Mouse (Mus musculus) yolk sac, embryonic 10.5 days (tissue): ENCODE results near the gene Neurl4.

Experiments used
- DNase-seq: peaks from one replicate; pipeline ENCODE4 v3.0.0-alpha.2; 2017; ENCODE audit warnings: low spot score

Neurl4 gene

DNA sequence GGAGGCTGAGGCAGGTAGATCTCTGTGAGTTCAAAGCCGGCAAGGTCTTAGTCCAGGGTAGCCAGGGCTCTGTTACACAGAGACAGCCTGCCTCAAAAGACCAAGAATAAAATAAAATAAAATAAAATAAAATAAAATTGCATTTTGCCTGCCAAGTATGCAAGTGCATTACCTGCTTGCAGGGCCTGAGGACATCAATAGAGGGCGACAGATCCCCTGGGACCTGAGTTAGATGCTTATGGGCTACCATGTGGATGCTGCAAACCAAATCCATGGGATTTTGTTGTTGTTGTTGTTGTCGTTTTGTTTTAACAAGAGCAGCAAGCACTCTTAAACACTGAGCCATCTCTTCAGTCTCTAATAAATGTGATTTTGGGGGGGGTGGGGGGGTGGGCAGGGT lies 31.4 kb downstream of the Neurl4 start:
- DNase-seq: no peak

DNA sequence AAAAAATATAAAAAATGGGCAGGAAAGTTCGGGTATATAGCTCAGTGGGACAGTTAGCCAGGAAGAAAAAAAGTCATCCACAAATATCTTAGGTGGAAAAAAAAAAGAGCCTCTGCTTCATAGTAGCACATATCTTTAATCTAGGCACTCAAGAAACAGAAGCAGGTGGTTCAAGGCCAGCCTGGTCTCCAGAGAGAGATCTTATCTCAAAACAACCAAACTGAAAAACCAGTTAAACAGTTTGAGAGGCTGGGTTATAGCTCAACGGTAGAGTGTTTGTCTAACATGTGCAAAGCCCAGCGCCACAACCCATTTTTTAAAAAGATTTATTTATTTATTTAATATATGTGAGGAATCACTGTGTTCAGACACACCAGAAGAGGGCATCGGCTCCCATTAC lies 32.2 kb downstream of the Neurl4 start:
- DNase-seq: no peak

- DNase-seq: peak; percentile 83
Measured at GRCm38 (mm10) chr11:69934169-69934568, 33.3 kb downstream of the Neurl4 start.

- no peak for DNase-seq
Measured at GRCm38 (mm10) chr11:69934681-69935080, 33.8 kb downstream of the Neurl4 start.

DNA sequence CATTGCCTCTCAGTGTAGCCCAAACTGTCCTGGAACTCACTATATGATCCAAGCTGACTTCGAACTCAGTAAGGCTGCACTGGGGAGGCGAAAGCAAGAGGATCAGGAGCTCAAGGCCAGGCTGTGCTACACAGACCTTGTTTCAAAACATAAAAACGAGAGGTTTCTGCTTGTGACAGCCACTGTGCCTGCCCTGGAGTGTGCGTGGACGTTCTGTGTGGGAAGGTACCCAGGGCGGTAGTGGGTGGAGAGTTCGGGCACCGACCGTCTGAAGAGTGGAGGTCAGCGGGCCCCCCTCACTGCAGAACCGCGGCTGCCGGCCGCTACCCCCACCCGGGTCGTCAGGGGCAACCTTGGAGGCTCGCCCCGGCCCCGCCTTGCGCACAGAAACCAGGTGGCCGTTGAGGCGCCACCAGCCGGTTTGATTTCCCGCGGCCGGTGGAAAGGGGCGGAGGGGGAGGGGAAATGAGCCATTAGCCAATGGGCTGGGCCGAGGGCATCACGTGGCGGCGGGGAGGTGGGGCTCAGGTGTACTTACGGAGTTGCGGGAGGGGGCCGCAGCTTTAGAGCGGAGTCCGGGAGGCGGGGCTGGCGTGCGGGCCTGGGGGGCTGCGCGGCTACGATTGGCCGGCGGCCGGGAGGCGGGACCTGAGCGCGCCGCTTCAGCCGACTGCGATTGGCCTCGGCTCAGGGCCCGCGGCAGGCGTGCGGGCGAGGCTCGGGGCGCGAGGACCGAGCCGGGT lies 34.4 kb downstream of the Neurl4 start, which contains the start of gene Ybx2:
Ybx2 (plus strand) TSS at position 660 of the 743 bp plus-strand sequence.
- DNase-seq: peak; percentile 93

DNA sequence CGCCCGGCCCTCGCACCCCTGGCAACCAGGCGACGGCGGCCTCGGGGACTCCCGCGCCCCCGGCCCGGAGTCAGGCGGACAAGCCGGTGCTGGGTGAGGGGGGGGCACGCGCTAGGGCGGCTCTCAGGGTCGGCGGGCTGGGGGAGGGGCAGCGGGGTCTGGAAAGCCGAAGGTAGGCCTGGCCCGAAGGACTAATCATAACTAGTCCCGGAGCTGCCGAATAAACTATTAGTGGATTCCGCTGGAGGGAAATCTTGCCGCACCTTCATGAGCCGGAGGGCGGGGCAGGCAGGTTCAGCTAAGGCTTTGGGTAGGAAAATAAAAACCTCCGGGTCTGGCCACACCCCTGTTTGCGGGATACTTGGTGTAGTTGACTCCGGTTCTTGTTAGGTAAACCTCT lies 35.3 kb downstream of the Neurl4 start:
- no peak for DNase-seq

- DNase-seq: no peak
Measured at GRCm38 (mm10) chr11:69936714-69937347, 36.0 kb downstream of the Neurl4 start.

DNA sequence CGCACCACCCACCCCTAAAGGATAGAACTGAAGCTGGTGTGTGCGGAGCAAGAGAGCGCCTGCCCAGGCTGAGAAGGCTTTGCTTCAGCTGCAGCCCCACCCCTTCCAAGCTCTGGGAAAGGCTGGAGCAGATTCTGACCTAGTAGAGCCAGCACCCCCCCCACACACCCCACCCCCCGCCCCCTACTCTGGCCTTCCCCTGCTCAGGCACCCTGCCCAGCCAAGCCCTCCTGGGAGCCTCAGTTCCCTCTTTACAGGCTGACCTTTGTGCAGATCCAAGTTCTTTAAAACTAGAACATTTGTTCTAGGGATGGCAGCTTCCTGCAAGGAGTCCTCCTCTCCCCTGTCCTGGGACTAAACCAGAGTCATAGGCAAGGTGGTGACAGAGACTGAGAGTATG lies 36.5 kb downstream of the Neurl4 start:
- no peak for DNase-seq

GRCm38 (mm10) chr11:69937834-69938233 lies 37.0 kb downstream of the Neurl4 start:
- DNase-seq: no peak

DNA sequence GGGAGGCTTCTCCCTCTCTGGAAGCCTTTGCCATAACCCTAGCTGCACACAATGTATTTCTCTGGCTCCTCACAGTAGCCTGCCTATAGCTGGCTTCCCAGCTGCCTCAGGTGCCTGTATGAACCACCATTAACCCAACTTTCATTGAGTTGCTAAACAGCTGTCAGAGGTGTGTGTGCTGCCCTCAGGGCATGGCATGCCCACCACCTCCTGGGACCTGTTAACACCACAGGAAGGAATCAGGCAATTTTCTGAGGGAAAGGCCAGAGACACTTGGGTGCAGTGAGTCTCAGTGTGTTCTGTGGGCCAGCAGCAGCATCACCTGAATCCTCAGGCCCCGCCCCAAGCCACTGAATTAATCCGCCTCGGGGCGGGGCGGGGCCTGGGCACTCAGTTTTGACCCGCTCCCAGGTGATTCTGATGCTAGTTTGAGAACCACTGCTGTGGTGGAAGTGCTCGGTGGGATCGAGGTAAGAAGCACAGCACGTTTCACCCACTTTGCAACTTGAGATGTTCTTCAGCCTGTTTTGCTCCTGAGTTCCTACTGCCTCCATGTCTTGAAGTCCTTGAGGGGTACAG lies 37.6 kb downstream of the Neurl4 start:
- DNase-seq: no peak

DNA sequence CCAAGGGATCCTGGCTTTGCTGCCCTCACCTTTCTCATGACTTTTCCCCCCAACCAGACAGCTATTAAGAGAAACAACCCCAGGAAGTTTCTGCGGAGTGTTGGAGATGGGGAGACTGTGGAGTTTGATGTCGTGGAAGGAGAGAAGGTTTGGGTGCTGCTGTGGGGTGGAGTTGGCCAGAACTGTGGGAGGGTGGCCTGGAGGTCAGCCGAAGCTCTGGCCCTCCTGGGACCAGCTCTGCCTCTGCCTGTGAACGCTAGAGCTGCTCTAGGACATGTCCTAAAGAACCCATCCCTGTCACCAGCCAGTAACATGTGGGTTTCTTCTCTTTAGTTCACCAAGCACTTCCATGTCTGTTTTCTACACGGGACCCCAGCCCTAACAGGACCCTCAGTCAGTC lies 38.3 kb downstream of the Neurl4 start:
- DNase-seq: no peak

GRCm38 (mm10) chr11:69939731-69940130 lies 38.9 kb downstream of the Neurl4 start:
- DNase-seq: no peak

- DNase-seq: no peak
Measured at GRCm38 (mm10) chr11:69940962-69941361, 40.1 kb downstream of the Neurl4 start.

GRCm38 (mm10) chr11:69945216-69945615 lies 44.3 kb downstream of the Neurl4 start:
- no peak for DNase-seq

DNA sequence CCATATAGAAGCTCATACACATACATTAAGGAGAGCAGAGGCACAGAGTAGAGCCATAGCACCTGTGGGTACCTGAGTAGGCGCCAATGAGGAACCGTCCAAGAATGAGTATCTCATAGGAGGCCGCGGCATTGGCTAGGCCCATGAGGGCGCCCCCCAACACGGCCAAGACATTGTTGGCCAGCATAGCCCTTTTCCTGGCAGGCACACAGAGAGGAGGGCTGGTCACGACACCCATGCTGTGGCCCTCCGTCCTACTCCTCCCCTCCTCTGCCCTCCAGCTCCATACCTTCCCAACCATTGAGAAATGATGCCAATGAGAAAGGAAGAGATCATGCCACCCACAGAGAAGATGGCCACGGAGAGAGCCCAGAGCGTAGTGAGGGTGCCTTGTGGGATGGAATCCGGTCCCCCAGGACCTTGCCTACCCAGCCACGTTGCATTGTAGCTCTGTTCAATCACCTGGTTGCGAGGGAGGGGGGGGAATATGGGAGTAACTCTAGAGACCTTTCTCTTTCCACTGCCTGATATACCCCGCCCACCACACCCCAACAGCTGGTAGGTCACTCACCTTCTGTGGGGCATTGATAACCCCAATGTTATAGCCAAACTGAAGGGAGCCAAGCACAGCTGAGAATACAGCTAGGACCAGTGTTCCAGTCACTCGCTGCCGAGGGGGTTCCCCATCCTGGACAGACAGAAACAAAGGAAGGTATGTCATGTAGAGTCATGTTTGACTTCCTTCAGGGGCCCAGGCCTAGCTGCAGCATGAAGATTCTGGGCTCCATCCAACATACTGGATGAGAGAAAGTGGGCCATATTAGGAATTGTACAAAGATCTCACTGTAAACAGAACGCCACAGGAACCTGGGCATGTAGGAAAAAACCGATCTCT lies 45.4 kb downstream of the Neurl4 start:
- DNase-seq: no peak

DNA sequence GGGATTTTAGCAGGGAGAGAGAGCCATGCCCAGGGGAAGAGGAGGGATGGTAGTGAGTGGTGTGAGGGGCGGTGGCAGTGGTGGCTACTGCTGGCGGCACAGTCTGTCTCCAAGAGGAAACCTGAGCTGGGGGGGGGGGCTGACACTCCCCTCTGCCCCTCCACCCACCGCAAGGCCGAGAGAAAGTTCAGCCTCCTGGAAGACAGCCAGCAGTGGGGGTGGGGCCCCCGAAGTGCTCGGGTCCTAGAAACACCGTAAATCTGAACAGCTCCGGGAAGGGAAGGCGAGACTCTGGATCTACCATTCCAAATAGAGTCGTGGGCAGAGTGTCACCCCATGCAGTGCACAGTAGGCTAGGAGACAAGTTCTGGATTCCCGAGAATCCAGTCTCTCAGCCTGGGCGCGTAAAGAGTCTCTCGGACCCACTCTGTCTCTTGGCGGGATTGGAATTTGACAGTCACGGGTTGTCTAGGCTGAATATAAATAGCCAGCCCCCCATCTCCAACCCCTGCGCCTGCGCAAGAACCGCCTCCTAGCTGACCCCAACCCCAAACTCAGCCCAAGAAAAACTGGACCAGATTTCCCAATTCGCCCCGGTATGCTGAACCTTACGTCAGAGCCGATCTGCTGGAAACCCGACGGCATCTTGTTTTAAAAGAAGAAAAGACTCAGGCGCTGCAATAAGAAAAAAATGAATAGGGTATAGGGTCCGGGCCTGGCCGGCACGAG lies 46.6 kb downstream of the Neurl4 start:
- no peak for DNase-seq

DNA sequence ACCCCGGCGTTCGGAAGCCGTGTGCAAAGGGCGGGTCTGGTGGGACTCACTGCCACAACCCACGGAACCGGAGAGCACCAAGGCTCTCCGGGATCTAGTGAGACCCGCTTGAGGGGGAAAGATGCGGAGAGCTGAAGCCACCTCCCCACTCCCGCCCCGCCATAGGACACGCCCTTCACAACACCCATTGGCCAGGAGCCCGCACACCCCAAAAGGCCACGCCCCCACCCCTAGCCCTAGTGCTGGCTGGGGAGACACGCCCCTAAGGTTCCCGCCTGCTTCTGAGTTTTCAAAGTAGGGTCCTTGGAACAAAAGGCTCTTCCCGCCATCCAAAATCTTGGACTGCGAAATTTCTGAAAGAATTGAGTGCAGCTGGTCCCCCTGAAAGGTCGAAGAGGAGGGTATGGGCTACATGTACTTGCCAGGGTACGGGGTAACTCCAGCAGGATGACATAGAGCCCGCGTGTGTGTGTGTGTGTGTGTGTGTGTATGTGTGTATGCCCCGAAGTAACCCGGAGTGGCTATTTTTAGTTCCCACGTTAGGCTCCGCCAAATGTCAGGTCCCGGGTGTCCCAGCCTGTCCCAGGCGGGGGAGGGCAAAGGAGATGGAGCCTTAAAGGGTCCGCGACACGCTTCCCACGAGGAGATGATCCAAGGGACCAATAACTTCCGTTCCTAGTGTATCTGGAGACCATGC lies 47.3 kb downstream of the Neurl4 start, which contains the start of gene Slc2a4:
Slc2a4 (minus strand) TSS at position 123 of the 697 bp plus-strand sequence.
- DNase-seq: peak; percentile 93

DNA sequence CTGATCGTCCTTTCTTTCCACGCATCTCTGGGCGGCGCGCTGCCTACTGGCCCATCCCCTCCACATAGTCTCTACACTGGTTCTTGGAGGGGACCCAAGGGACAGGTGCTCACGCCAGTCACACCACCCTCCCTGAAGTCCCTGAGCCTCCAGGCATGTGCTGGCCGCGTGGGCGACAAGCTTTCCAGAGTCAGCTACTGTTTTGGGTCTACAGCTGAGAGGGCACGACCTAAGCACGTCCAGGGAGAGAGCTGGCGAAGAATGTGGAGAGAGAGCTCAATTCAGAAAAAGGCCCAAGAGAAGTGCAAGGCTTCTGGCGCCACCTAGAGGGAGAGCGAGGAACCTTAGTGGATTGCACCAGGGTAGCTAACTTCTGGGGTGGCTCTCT lies 47.9 kb downstream of the Neurl4 start:
- DNase-seq: peak; percentile 81

DNA sequence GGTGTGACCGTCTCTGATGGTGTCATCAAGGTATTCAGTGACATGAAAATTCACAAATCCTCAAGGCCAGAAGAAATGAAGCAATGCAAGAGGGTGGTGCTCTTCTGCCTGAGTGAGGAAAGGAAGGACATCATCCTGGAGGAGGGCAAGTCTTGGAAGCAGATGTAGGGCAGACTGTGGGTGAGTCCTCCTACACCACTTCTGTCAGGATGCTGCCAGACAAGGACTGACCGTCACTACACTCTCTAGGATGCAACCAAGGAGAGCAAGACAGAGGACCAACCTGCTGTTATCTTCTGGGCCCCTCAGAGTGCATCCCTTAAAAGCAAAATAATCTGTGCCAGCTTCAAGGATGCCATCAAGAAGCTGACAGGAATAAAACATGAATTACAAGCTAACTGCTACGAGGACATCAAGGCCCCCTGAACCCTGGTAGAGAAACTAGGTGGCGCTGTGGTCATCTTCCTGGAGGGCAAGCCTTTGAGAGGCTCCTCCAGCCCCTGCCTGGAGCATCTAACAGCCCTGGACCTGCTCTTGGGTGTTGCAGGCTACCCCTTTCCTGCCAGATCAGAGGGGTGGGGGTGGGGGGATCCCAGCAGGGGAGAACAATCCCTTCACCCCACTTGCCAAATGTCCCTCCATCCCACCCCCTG lies 50.1 kb downstream of the Neurl4 start:
- DNase-seq: no peak

DNA sequence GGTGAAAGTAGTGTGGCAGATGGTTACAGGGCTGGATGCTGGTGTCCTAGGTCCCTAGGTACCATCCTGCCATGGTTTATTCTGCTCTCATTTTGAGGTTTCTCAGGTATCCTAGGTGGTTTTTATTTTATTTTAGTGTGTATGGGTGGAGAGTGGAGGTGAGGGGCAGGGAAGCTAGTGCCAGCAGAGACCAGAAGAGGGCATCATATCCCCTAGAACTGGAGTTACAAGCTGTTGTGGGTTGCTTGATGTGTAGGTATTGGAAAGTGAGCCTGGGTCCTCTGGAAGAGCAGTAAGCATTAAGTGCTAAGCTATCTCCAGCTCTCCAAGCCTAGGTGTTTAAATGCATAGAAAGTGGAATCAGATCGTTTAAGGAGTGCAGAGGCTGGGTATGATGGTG lies 51.4 kb downstream of the Neurl4 start:
- no peak for DNase-seq
